Mouse (Mus musculus): ENCODE results near the gene Alcam. TPM values are rescaled to one million over a fixed set of nuclear protein-coding genes. Genes with fewer than 3 reads are reported as not detected.

Alcam gene
- total and polyA plus RNA-seq, 2 experiments = 8.7 to 52.0 TPM

GRCm38 (mm10) chr16:52261755-52262154, 192.1 kb downstream of the Alcam start:
- DNase-seq (ENCODE audit: extremely low read depth, low read depth, low spot score) = no peak

DNA sequence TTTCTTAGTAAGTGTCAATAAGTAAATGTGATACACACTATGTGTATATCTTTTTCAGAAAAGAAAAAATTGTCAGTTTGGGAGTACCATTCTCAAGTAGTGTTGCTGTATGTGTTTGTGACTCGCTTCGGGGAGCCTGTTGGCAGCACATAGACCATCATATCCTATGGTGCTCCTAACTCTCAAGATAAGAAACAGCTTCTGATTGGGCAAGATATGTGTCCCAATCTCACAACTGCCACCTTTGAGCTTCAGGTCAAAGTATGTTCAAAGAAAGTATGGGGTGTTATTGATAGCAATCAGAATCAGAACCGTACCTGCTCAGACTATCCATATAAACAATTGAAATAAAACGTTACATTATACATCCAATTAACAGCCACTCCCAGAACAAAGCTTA, 202.9 kb downstream of the Alcam start:
- Histone ChIP-seq H3K27ac (replicated peaks; ENCODE audit: insufficient read depth, low read depth, low read length) (no peak overlapping the region), H3K79me2 (ENCODE audit: control insufficient read depth, insufficient read depth, low read length) (no peaks in the 10 kb centered on the region), H3K4me3 (ENCODE audit: insufficient read depth, low read depth, low read length) (no peak overlapping the region), H3K4me1 (ENCODE audit: control insufficient read depth, insufficient read depth, low read length) (peaks cover 9% of the 10 kb centered on the region), H3K27me3 (ENCODE audit: control insufficient read depth, insufficient read depth, low read length) (no peaks in the 10 kb centered on the region), H3K36me3 (ENCODE audit: control insufficient read depth, insufficient read depth, low read length) (peaks cover 4% of the 10 kb centered on the region; the same call in 1 of the 2 replicates), H3K9ac (ENCODE audit: low read depth, low read length) (no peak overlapping the region)
- peak; percentile 82 for DNase-seq (ENCODE audit: extremely low read depth, low read depth, low spot score)
- WGBS = 26% methylated on average over 4 of the region's 4 CpGs
- no peak for TF ChIP-seq POLR2A (IDR thresholded peaks at IDR 0.05; ENCODE audit: extremely low read depth, insufficient read depth, low read length)
- TF ChIP-seq CTCF (IDR thresholded peaks at IDR 0.05; ENCODE audit: low read depth, low read length) = no peak

More at GRCm38 (mm10) chr16:52261755-52262154, 192.1 kb downstream of the Alcam start:
- no peaks in the 10 kb centered on the region for H3K4me1 ChIP-seq (ENCODE audit: control insufficient read depth, insufficient read depth, low read length)
- WGBS = 51% methylated on average over 1 of the region's 1 CpGs
- H3K79me2 ChIP-seq (ENCODE audit: control insufficient read depth, insufficient read depth, low read length) = no peaks in the 10 kb centered on the region
- H3K27ac ChIP-seq (replicated peaks; ENCODE audit: insufficient read depth, low read depth, low read length) = no peak overlapping the region
- H3K4me3 ChIP-seq (ENCODE audit: insufficient read depth, low read depth, low read length) = no peak overlapping the region
- H3K9ac ChIP-seq (ENCODE audit: low read depth, low read length) = no peak overlapping the region
- H3K27me3 ChIP-seq (ENCODE audit: control insufficient read depth, insufficient read depth, low read length) = no peaks in the 10 kb centered on the region
- H3K36me3 ChIP-seq (ENCODE audit: control insufficient read depth, insufficient read depth, low read length) = peaks cover 6% of the 10 kb centered on the region
- TF ChIP-seq POLR2A (IDR thresholded peaks at IDR 0.05; ENCODE audit: extremely low read depth, insufficient read depth, low read length) (no peak), CTCF (IDR thresholded peaks at IDR 0.05; ENCODE audit: low read depth, low read length) (no peak)

DNA sequence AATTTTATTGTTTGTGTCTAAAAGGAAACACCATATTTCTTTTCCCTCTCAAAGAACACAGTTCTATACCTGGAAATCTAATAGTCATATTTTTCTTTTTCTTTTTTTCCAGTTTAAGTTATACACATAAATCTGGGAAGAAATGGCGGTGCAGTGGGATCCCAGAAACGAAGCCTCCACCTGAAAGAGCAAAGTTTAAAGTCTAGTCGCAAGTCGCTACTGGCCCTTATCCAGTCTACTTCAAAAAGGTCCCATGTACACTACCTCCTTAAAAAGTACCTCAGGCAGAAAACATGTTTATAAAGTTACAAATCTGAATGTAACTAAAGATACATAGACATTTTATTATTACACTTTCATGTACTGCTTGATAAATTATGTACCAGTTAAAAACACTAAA, 203.7 kb downstream of the Alcam start:
- Histone ChIP-seq H3K4me3 (ENCODE audit: insufficient read depth, low read depth, low read length) (no peak overlapping the region), H3K4me1 (ENCODE audit: control insufficient read depth, insufficient read depth, low read length) (peaks cover 9% of the 10 kb centered on the region), H3K79me2 (ENCODE audit: control insufficient read depth, insufficient read depth, low read length) (no peaks in the 10 kb centered on the region), H3K9ac (ENCODE audit: low read depth, low read length) (no peak overlapping the region), H3K27me3 (ENCODE audit: control insufficient read depth, insufficient read depth, low read length) (no peaks in the 10 kb centered on the region), H3K36me3 (ENCODE audit: control insufficient read depth, insufficient read depth, low read length) (peaks cover 4% of the 10 kb centered on the region; the same call in 1 of the 2 replicates), H3K27ac (replicated peaks; ENCODE audit: insufficient read depth, low read depth, low read length) (no peak overlapping the region; the same call in 1 of the 2 replicates)
- peak; percentile 79 for DNase-seq (ENCODE audit: extremely low read depth, low read depth, low spot score)
- WGBS = 23% methylated on average over 4 of the region's 4 CpGs
- TF ChIP-seq POLR2A (IDR thresholded peaks at IDR 0.05; ENCODE audit: extremely low read depth, insufficient read depth, low read length) = no peak
- no peak for TF ChIP-seq CTCF (IDR thresholded peaks at IDR 0.05; ENCODE audit: low read depth, low read length)

- DNase-seq (ENCODE audit: extremely low read depth, low read depth, low spot score) = no peak
- Histone ChIP-seq H3K9ac (ENCODE audit: low read depth, low read length) (no peak overlapping the region), H3K79me2 (ENCODE audit: control insufficient read depth, insufficient read depth, low read length) (no peaks in the 10 kb centered on the region), H3K4me1 (ENCODE audit: control insufficient read depth, insufficient read depth, low read length) (peaks cover 3% of the 10 kb centered on the region; the same call in 1 of the 2 replicates), H3K27me3 (ENCODE audit: control insufficient read depth, insufficient read depth, low read length) (no peaks in the 10 kb centered on the region), H3K4me3 (ENCODE audit: insufficient read depth, low read depth, low read length) (no peak overlapping the region), H3K36me3 (ENCODE audit: control insufficient read depth, insufficient read depth, low read length) (no peaks in the 10 kb centered on the region), H3K27ac (replicated peaks; ENCODE audit: insufficient read depth, low read depth, low read length) (no peak overlapping the region)
- TF ChIP-seq POLR2A (IDR thresholded peaks at IDR 0.05; ENCODE audit: extremely low read depth, insufficient read depth, low read length) (no peak), CTCF (IDR thresholded peaks at IDR 0.05; ENCODE audit: low read depth, low read length) (no peak)
- 83% methylated on average over 4 of the region's 4 CpGs for WGBS
Measured at GRCm38 (mm10) chr16:52243421-52243973, 210.4 kb downstream of the Alcam start.

- Histone ChIP-seq H3K79me2 (ENCODE audit: control insufficient read depth, insufficient read depth, low read length) (no peaks in the 10 kb centered on the region), H3K36me3 (ENCODE audit: control insufficient read depth, insufficient read depth, low read length) (no peaks in the 10 kb centered on the region), H3K27me3 (ENCODE audit: control insufficient read depth, insufficient read depth, low read length) (no peaks in the 10 kb centered on the region), H3K4me3 (ENCODE audit: insufficient read depth, low read depth, low read length) (no peak overlapping the region), H3K4me1 (ENCODE audit: control insufficient read depth, insufficient read depth, low read length) (peaks cover 3% of the 10 kb centered on the region; the same call in 1 of the 2 replicates), H3K9ac (ENCODE audit: low read depth, low read length) (no peak overlapping the region), H3K27ac (replicated peaks; ENCODE audit: insufficient read depth, low read depth, low read length) (no peak overlapping the region)
- DNase-seq (ENCODE audit: extremely low read depth, low read depth, low spot score) = peak; percentile 64
- 48% methylated on average over 2 of the region's 2 CpGs for WGBS
- TF ChIP-seq CTCF (IDR thresholded peaks at IDR 0.05; ENCODE audit: low read depth, low read length) (no peak), POLR2A (IDR thresholded peaks at IDR 0.05; ENCODE audit: extremely low read depth, insufficient read depth, low read length) (no peak)
Measured at GRCm38 (mm10) chr16:52242144-52242543, 211.7 kb downstream of the Alcam start.

GRCm38 (mm10) chr16:52229930-52230329, 223.9 kb downstream of the Alcam start:
- TF ChIP-seq CTCF (IDR thresholded peaks at IDR 0.05; ENCODE audit: low read depth, low read length) (no peak), POLR2A (IDR thresholded peaks at IDR 0.05; ENCODE audit: extremely low read depth, insufficient read depth, low read length) (no peak)
- no peak for DNase-seq (ENCODE audit: extremely low read depth, low read depth, low spot score)
- H3K4me3 ChIP-seq (ENCODE audit: insufficient read depth, low read depth, low read length) = no peak overlapping the region
- H3K4me1 ChIP-seq (ENCODE audit: control insufficient read depth, insufficient read depth, low read length) = 0 out of 2 replicates have a peak, but pooled peaks cover 3% of the 10 kb centered on the region
- H3K27me3 ChIP-seq (ENCODE audit: control insufficient read depth, insufficient read depth, low read length) = no peaks in the 10 kb centered on the region
- H3K9ac ChIP-seq (ENCODE audit: low read depth, low read length) = no peak overlapping the region
- WGBS = 60% methylated on average over 2 of the region's 2 CpGs
- H3K27ac ChIP-seq (replicated peaks; ENCODE audit: insufficient read depth, low read depth, low read length) = no peak overlapping the region
- no peaks in the 10 kb centered on the region for H3K79me2 ChIP-seq (ENCODE audit: control insufficient read depth, insufficient read depth, low read length)
- no peaks in the 10 kb centered on the region for H3K36me3 ChIP-seq (ENCODE audit: control insufficient read depth, insufficient read depth, low read length)

All from liver, adult 2 months (tissue).